Mouse (Mus musculus) G1E (cell line): ENCODE results near the gene Olfr556.

Experiments used
- CTCF ChIP-seq: IDR thresholded peaks from 2 replicates; pipeline ENCODE4 v1.5.1; 2012; ENCODE audit warnings: low read depth, low read length, inconsistent platforms, mixed read lengths
- GATA1 ChIP-seq: IDR thresholded peaks from 2 replicates; pipeline ENCODE4 v1.6.1; 2012; ENCODE audit warnings: borderline replicate concordance, low read length, inconsistent platforms, mixed read lengths
- GATA2 ChIP-seq: IDR thresholded peaks from 2 replicates; pipeline ENCODE4 v1.6.1; 2012; ENCODE audit warnings: low read depth, low read length, inconsistent platforms, borderline replicate concordance
- POLR2AphosphoS5 ChIP-seq: IDR thresholded peaks from 2 replicates; pipeline ENCODE4 v1.6.1; 2012; ENCODE audit warnings: low read depth, low read length, inconsistent platforms; ENCODE audit not compliant: insufficient replicate concordance
- TAL1 ChIP-seq: conservative IDR thresholded peaks from 2 replicates; pipeline ENCODE4 v1.6.1; 2012; ENCODE audit warnings: low read depth, low read length, inconsistent platforms, mixed read lengths

GRCm38 (mm10) chr7:102681916-102682315 lies 17.2 kb downstream of the Olfr556 start:
- TF ChIP-seq CTCF (no peak), TAL1 (no peak), GATA2 (no peak), GATA1 (no peak), POLR2AphosphoS5 (no peak)
